Mouse (Mus musculus): ENCODE data around the gene 4931406P16Rik. TPM values are rescaled to one million over a fixed set of nuclear protein-coding genes. Genes with fewer than 3 reads are reported as not detected.

4931406P16Rik gene
- 27.3 TPM for polyA plus RNA-seq (2017; shearing (Covaris generic))

DNA sequence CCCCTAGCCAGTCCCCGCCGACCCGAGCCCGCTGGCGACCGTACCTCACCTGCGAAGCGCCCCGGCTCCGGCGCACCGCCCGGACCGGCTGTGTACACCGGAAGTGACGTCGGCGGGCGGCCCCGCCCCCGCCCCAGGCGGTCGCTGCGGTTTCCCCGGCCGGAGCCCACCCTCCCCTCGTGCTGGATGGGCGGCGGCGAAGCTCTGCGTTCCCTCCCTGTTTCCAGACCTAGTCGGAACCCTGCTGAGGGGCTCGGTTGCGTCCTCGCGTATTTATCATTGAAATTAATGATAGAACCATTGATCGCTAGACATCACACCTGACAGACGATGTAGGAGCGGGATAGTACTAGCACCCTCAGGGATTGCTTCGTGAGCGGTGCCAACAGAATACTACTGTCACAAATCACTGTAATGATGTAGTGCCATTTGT, at the start of gene 4931406P16Rik:
Gene 4931406P16Rik, minus strand, starts transcription at position 109 of the 433 bp plus-strand sequence.

DNA sequence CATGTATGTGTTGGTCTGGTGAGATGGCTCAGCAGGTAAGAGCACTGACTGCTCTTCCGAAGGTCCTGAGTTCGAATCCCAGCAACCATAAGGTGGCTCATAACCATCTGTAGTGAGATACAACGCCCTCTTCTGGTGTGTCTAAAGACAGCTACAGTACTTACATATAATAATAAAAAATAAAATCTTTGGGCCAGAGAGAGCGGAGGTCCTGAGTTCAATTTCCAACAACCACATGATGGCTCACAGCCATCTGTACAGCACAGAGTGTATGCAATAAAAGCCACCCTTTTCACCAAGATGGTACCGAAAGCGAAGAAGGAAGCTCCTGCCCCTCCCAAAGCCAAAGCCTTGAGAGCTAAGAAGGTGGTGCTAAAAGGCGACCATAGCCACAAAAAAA, 62.6 kb downstream of the 4931406P16Rik start, which contains the start of gene Gm6096:
Gene Gm6096, plus strand, starts transcription at position 301 of the 400 bp plus-strand sequence.

DNA sequence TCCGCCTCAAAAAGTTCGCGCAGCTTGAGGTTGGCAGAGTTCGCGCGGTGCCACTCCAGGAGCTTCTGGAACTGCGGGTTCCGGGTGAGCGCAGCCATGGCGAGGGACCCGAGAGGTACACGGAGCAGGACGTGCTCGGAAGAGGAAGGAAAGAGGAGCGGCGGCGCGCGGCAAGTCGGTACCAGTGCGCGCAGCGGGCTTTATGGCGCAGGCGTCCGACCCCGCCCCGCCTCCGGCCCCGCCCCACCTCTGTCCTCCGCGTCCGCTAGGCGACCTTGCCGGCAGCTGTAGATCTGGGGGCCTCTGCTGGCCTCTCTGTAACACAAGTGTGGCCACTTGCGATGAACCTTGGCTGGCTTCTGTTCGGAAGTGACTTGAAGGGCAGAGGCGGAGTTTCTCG, 83.2 kb downstream of the 4931406P16Rik start, which contains the start of gene Gpi1:
Gene Gpi1, minus strand, starts transcription at position 221 of the 400 bp plus-strand sequence.

DNA sequence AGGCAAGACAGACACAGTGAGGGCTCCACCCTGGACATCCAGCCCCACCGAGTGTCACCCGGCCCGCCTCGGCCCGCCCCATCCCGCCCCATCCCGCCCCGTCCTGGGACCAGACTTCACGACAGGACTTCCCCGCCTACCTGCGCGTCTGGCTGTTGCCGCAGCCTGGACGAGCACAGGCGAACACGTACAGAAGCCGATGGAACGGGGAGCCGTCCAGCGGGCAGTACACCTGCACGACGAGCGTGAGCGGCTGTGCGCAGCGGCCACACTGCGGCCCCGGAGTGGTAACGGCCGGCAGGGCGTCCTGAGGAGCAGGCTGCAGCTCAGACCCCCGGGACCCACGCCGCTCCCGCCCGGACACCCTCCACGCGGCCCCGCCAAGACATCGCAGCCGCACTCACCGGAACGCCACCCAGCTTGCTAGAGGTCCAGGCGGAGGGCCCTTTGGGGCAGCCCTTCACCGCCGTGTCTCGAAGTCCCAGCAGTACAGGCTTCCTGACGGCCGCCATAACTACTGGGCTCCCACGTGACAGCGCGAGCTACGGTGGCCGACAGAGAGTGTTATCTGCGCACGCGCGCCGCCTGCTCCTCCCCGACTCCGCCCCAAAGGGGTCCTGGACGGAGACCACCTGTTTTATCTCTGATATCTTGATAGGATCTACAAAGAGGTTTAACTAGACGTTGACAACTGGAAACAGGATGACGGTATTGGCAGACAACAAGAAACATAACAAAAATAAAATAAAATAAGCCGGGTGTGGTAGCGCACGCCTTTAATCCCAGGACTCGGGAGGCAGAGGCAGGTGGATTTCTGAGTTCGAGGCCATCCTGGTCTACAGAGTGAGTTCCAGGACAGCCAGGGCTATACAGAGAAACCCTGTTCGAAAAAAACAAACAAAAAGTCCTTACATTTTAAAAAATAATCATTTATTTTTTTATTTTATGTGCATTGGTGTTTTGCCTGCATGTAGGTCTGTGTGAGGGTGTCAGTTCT, 116.9 kb downstream of the 4931406P16Rik start, which contains the start of gene Pdcd2l:
Gene Pdcd2l, minus strand, starts transcription at position 530 of the 997 bp plus-strand sequence.

Other genes starting within 250 kb of the 4931406P16Rik start
- not detected for gene Scgb1b30, start 218.1 kb downstream of the 4931406P16Rik start, polyA plus RNA-seq (2017; shearing (Covaris generic))
- not detected for gene Wtip, start 180.3 kb downstream of the 4931406P16Rik start, polyA plus RNA-seq (2017; shearing (Covaris generic))
- gene Uba2, start 144.0 kb downstream of the 4931406P16Rik start, polyA plus RNA-seq (2017; shearing (Covaris generic)) = 145 TPM
- gene Pdcd2l, start 116.9 kb downstream of the 4931406P16Rik start, polyA plus RNA-seq (2017; shearing (Covaris generic)) = 51.7 TPM
- gene Gpi1, start 83.2 kb downstream of the 4931406P16Rik start, polyA plus RNA-seq (2017; shearing (Covaris generic)) = 266 TPM
- gene Gm6096, start 62.5 kb downstream of the 4931406P16Rik start, polyA plus RNA-seq (2017; shearing (Covaris generic)) = 0.95 TPM
- gene Lsm14a, start 79.8 kb upstream of the 4931406P16Rik start, polyA plus RNA-seq (2017; shearing (Covaris generic)) = 174 TPM